Mouse (Mus musculus) kidney, embryonic 16.5 days (tissue): ENCODE data around the gene Tmod3. TPM values are rescaled to one million over a fixed set of nuclear protein-coding genes. Genes with fewer than 3 reads are reported as not detected.
A peak's percentile ranks its signal among the peaks of the same experiment; 100 is the strongest.

Source experiments
- ATAC-seq: fragments of 200-750 bp; cut with Nextera tagmentation; 2 replicates; pipeline ENCODE4 v1.8.0; 2017; ENCODE audit warnings: moderate TSS enrichment; ENCODE audit not compliant: low FRiP score, low TSS enrichment
- H3K27ac ChIP-seq: fragments of 300-500 bp; sonication (generic); 2 replicates; pipeline ENCODE4 v1.5.1; 2014; ENCODE audit warnings: low read length
- H3K27me3 ChIP-seq: fragments of 300-500 bp; sonication (generic); 2 replicates; pipeline ENCODE4 v1.6.1; 2014; ENCODE audit warnings: low read length, control low read depth, mixed read lengths; ENCODE audit not compliant: insufficient read depth
- H3K36me3 ChIP-seq: fragments of 300-500 bp; sonication (generic); 2 replicates; pipeline ENCODE4 v1.6.1; 2014; ENCODE audit warnings: low read length, control low read depth, mixed read lengths; ENCODE audit not compliant: insufficient read depth
- H3K4me1 ChIP-seq: fragments of 300-500 bp; sonication (generic); 2 replicates; pipeline ENCODE4 v1.6.1; 2014; ENCODE audit warnings: low read length, control low read depth, mixed read lengths; ENCODE audit not compliant: insufficient read depth
- H3K4me2 ChIP-seq: fragments of 300-500 bp; sonication (generic); replicated peaks from 2 replicates; pipeline ENCODE4 v1.6.1; 2014; ENCODE audit warnings: low read depth, low read length
- H3K4me3 ChIP-seq: fragments of 300-500 bp; sonication (generic); 2 replicates; pipeline ENCODE4 v1.5.1; 2014; ENCODE audit warnings: mild to moderate bottlenecking, low read length
- H3K9ac ChIP-seq: fragments of 300-500 bp; sonication (generic); replicated peaks from 2 replicates; pipeline ENCODE4 v1.6.1; 2014; ENCODE audit warnings: low read length
- H3K9me3 ChIP-seq: fragments of 300-500 bp; sonication (generic); 2 replicates; pipeline ENCODE4 v1.6.1; 2016; ENCODE audit warnings: low read length, control low read depth
- WGBS: fragments of 180-500 bp; shearing (Covaris S2); extraction: QIAGEN DNeasy Blood & Tissue Kit; methylation state at CpG from one replicate; pipeline ENCODE4 v1.1.7; 2014; 5-methylcytosine and 5-hydroxymethylcytosine counted together
- polyA plus RNA-seq: library from polyadenylated mRNA; unstranded; fragments of >200 nt; fragmentation: Nextera tagmentation; extraction: Ambion mirVana; gene quantifications from 2 replicates; pipeline ENCODE4 v1.2.1, GENCODE M21; 2015

The Tmod3 gene
- polyA plus RNA-seq, 1 experiment from 2014 or later: 167 TPM

DNA sequence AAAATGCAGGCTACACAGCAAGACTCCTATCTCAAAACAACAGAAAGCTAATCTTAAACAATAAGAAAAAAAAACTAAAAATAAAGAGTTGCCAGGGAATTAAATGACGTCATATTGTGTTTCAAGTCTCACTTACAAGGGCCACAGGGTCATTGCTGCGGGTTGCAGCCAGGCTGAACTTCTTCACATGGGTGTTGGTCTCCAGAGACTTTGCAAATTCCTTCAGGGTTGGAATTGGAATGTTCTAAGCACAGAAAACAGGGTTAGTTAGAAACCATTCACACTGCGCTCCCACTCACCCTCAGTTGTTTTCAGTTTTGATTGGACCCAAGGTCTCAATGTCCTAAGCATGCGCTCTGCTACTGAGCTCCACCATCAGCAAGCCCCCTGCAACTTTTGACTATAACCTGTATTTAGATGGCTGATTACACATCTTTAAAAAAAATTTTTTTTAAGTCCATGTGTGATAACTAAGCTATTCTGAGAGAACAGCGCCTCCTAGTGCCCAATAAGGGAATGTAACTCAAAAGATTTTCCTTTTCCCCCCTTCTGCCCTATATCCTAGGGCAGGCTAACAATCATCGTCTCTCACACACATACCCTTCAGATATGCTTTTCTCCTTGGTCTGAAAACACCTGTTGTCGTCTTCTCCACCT, 22.4 kb upstream of the Tmod3 start:
- no peaks in the 10 kb centered on the region for H3K27me3 ChIP-seq
- no peak overlapping the region for H3K4me3 ChIP-seq
- peaks cover 8% of the 10 kb centered on the region for H3K4me1 ChIP-seq
- no peak overlapping the region for H3K4me2 ChIP-seq
- no peaks in the 10 kb centered on the region for H3K9me3 ChIP-seq
- no peaks in the 10 kb centered on the region for H3K36me3 ChIP-seq
- 41% methylated on average over 7 of the region's 7 CpGs for WGBS
- H3K27ac ChIP-seq: no peak overlapping the region
- no peak overlapping the region for H3K9ac ChIP-seq
- peak; percentile 40; the same call in 1 of the 2 replicates for ATAC-seq

GRCm38 (mm10) chr9:75579321-75579720, 19.9 kb upstream of the Tmod3 start:
- H3K36me3 ChIP-seq: 0 out of 2 replicates have a peak, but pooled peaks cover 4% of the 10 kb centered on the region
- H3K9ac ChIP-seq: no peak overlapping the region
- no peaks in the 10 kb centered on the region for H3K9me3 ChIP-seq
- H3K4me1 ChIP-seq: peaks cover 8% of the 10 kb centered on the region
- no peak overlapping the region for H3K27ac ChIP-seq
- H3K27me3 ChIP-seq: no peaks in the 10 kb centered on the region
- no peak overlapping the region for H3K4me3 ChIP-seq
- H3K4me2 ChIP-seq: no peak overlapping the region
- ATAC-seq: no peak
- 79% methylated on average over 6 of the region's 6 CpGs for WGBS

DNA sequence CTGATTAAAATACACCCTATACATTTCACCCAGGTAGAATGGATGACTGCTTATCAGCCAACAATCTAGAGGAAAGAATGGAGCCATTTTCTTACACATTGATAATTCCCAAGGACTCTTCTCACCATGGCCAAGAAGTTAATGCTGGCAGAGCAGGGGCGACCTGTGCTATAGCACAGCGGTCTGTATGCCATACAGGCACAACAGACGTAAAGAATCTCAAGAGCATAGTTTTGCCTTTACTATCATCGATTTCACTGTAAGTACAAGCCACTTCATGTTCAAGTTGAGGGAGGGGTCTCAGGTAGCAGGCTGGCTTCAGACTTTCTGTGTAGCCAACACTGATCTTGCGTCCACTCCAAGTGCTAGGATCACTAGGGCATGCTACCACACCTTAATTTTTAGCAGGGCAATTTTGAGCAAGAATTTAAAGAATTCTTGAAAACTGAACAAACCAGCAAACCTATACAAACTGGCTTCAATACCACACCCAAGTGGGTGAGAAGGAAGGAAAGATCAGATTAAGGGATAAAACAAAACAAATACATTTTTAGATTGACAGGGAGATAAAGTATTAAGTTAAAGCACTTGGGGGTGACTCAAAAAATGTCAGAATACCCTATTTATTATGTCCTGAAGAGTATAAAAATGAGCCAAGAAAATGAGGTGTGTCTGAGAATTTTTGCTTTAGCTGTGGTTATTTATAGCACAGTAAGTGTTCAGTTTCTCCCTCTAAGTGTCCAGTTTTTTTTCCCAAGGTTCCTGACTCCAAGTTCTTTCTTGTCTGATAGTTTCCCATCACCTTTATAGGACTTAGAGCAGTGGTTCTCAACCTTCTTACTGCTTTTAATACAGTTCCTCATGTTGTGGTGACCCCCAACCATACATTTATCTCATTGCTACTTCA, 11.8 kb upstream of the Tmod3 start:
- H3K27ac ChIP-seq: no peak overlapping the region
- H3K4me2 ChIP-seq: no peak overlapping the region
- H3K4me1 ChIP-seq: no peaks in the 10 kb centered on the region
- no peaks in the 10 kb centered on the region for H3K9me3 ChIP-seq
- ATAC-seq: no peak
- 0 out of 2 replicates have a peak, but pooled peaks cover 4% of the 10 kb centered on the region for H3K36me3 ChIP-seq
- H3K27me3 ChIP-seq: no peaks in the 10 kb centered on the region
- WGBS: 89% methylated on average over 5 of the region's 5 CpGs
- no peak overlapping the region for H3K9ac ChIP-seq
- no peak overlapping the region for H3K4me3 ChIP-seq

DNA sequence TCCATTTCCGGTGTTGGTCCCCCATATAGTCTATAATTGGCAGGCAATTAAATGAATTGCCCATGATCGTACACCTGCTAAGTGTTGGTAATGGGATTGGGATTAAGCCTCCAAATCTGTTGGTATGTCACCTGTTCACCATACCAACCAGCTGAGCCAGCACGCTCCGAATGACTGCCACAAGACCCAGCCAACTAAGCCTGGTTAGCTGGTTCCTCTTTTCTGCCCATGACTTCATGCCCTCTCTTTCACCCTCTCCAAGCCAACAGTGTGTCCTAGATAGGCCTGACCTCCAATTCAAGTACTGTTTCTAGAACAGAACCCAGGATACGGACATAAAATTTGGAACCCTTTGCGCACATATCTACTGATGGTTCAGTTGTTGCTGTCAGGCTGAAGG, 8.9 kb upstream of the Tmod3 start:
- H3K4me1 ChIP-seq: no peaks in the 10 kb centered on the region
- no peaks in the 10 kb centered on the region for H3K9me3 ChIP-seq
- H3K9ac ChIP-seq: no peak overlapping the region
- H3K4me3 ChIP-seq: no peak overlapping the region
- no peaks in the 10 kb centered on the region for H3K36me3 ChIP-seq
- H3K4me2 ChIP-seq: no peak overlapping the region
- ATAC-seq: no peak
- WGBS: 93% methylated on average over 6 of the region's 6 CpGs
- no peaks in the 10 kb centered on the region for H3K27me3 ChIP-seq
- H3K27ac ChIP-seq: no peak overlapping the region

DNA sequence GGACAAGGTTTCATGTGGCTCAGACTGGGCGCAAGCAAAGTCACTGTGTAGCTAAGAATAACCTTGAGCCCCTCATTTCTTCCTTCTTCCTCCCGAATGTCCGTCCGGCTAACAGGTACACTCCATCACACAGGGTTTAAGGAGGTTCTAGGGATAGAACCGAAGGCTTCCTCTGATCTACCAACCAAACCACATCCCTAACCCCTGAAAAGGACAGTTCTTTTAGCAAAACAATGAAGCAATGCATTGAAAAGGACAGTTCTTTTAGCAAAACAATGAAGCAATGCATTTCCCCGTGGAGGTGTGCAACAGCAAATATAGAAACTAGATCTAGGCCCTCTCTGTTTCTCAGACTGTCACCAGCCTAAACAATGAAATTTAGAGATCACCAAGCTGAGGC, 5.4 kb upstream of the Tmod3 start:
- ATAC-seq: no peak
- Histone ChIP-seq H3K9me3 (no peaks in the 10 kb centered on the region), H3K4me3 (no peak overlapping the region), H3K27ac (no peak overlapping the region), H3K4me2 (no peak overlapping the region), H3K4me1 (no peaks in the 10 kb centered on the region), H3K27me3 (no peaks in the 10 kb centered on the region), H3K9ac (no peak overlapping the region), H3K36me3 (no peaks in the 10 kb centered on the region)
- WGBS: 84% methylated on average over 6 of the region's 6 CpGs

- Histone ChIP-seq H3K36me3 (no peaks in the 10 kb centered on the region), H3K4me2 (no peak overlapping the region), H3K9me3 (no peaks in the 10 kb centered on the region), H3K27ac (no peak overlapping the region), H3K4me1 (0 out of 2 replicates have a peak, but pooled peaks cover 3% of the 10 kb centered on the region), H3K4me3 (no peak overlapping the region), H3K9ac (no peak overlapping the region), H3K27me3 (no peaks in the 10 kb centered on the region)
- WGBS: 79% methylated on average over 6 of the region's 6 CpGs
- no peak for ATAC-seq
Observed at GRCm38 (mm10) chr9:75563622-75564021, 4.2 kb upstream of the Tmod3 start.

DNA sequence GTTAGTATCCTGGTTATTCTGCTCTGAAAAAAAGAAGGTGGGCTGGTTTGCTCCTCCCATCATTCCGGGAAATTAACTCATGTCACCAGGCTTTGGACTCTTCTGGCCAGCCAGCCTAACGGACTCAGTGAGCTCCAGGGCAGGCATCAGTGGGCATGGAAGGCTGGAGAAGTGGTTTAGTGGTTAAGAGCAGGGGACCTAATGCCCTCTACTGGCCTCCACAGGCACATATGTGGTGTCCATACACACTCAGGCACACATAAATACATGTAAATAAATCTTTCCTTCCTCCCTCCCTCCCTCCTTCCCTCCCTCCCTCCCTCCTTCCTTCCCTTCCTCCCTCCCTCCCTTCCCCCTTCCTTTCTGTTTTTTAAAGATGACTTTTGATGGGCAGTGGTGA, 3.7 kb upstream of the Tmod3 start:
- Histone ChIP-seq H3K4me1 (0 out of 2 replicates have a peak, but pooled peaks cover 3% of the 10 kb centered on the region), H3K9me3 (no peaks in the 10 kb centered on the region), H3K36me3 (no peaks in the 10 kb centered on the region), H3K27me3 (no peaks in the 10 kb centered on the region), H3K27ac (no peak overlapping the region), H3K9ac (no peak overlapping the region), H3K4me3 (no peak overlapping the region), H3K4me2 (no peak overlapping the region)
- WGBS: 39% methylated on average over 2 of the region's 2 CpGs
- no peak for ATAC-seq

DNA sequence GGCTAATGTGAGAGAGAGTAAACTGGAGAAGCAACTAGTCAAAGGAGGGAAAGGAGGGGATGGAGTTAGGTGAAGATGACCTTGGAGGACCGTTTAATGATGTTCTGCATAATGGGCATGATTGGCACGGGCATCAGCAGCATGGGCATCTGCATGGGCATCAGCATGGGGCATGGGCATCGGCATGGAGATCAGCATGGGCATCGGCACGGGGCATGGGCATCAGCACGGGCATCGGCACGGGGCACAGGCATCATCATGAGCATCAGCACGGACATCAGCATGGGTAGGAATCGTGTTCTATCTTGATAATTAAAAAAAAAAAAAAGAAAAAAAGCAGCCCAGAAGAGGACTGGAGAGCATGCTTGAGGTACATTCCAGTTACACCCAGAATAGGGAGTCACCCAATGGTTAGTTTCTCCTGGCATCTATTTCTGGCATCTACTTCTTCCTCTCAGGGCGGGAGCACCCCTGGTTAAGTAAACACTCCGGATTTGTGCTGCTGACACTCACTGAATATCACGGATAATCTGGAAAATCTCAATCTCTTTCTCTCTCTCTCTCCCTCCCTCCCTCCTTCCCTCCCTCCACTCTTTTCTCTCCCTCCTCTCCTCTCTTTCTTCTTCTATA, 1.7 kb upstream of the Tmod3 start:
- Histone ChIP-seq H3K4me3 (no peak overlapping the region), H3K27me3 (no peaks in the 10 kb centered on the region), H3K36me3 (no peaks in the 10 kb centered on the region), H3K4me2 (no peak overlapping the region), H3K4me1 (peaks cover 18% of the 10 kb centered on the region), H3K9ac (no peak overlapping the region), H3K27ac (no peak overlapping the region), H3K9me3 (no peaks in the 10 kb centered on the region)
- no peak for ATAC-seq
- WGBS: 84% methylated on average over 13 of the region's 13 CpGs

- Histone ChIP-seq H3K9me3 (no peaks in the 10 kb centered on the region), H3K27me3 (no peaks in the 10 kb centered on the region), H3K4me2 (no peak overlapping the region), H3K9ac (no peak overlapping the region), H3K36me3 (no peaks in the 10 kb centered on the region), H3K4me3 (no peak overlapping the region), H3K27ac (no peak overlapping the region), H3K4me1 (peaks cover 21% of the 10 kb centered on the region)
- no peak for ATAC-seq
Observed at GRCm38 (mm10) chr9:75560353-75560752, 896 bp upstream of the Tmod3 start.
